Mouse (Mus musculus): ENCODE measurements around the gene Cs. TPM values are rescaled to one million over a fixed set of nuclear protein-coding genes. Genes with fewer than 3 reads are reported as not detected.

Cs gene
- polyA plus RNA-seq, 1 experiment from 2014 or later: 102 TPM

- H3K9ac ChIP-seq (ENCODE audit: low read depth, low read length): peak within 1 kb of the TSS; percentile 82
- WGBS (ENCODE audit: insufficient replicate concordance): under 1% methylated on average over 67 of the region's 87 CpGs
- peaks cover under 1% of the 10 kb centered on the region for H3K36me3 ChIP-seq (ENCODE audit: control insufficient read depth, insufficient read depth)
- peak within 1 kb of the TSS; percentile 87 for H3K4me3 ChIP-seq (ENCODE audit: low read depth, low read length)
- ATAC-seq (ENCODE audit: low read depth): peak; percentile 87
- peak within 1 kb of the TSS; percentile 97 for H3K4me2 ChIP-seq (ENCODE audit: low read depth, low read length)
- H3K4me1 ChIP-seq (ENCODE audit: control insufficient read depth, low read depth, low read length): peaks cover 23% of the 10 kb centered on the region
- no peaks in the 10 kb centered on the region for H3K27me3 ChIP-seq (ENCODE audit: control insufficient read depth, insufficient read depth, low read depth, low read length)
- peak within 1 kb of the TSS; percentile 90 for H3K27ac ChIP-seq (ENCODE audit: low read length)
- no peaks in the 10 kb centered on the region for H3K9me3 ChIP-seq (replicated peaks; ENCODE audit: control insufficient read depth, low read length)
Observed at GRCm38 (mm10) chr10:128368402-128369217, 31.1 kb downstream of the Cs start, which contains the start of gene Coq10a. Coq10a (minus strand) TSS chr10:128368997.

GRCm38 (mm10) chr10:128369218-128369543, 31.6 kb downstream of the Cs start:
- peak overlapping the region; percentile 97 for H3K4me2 ChIP-seq (ENCODE audit: low read depth, low read length)
- peak overlapping the region; percentile 87 for H3K4me3 ChIP-seq (ENCODE audit: low read depth, low read length)
- H3K9ac ChIP-seq (ENCODE audit: low read depth, low read length): peak overlapping the region; percentile 82
- H3K27me3 ChIP-seq (ENCODE audit: control insufficient read depth, insufficient read depth, low read depth, low read length): no peaks in the 10 kb centered on the region
- H3K4me1 ChIP-seq (ENCODE audit: control insufficient read depth, low read depth, low read length): peaks cover 23% of the 10 kb centered on the region
- H3K36me3 ChIP-seq (ENCODE audit: control insufficient read depth, insufficient read depth): no peaks in the 10 kb centered on the region
- no peak for ATAC-seq (ENCODE audit: low read depth)
- 2% methylated on average over 9 of the region's 9 CpGs for WGBS (ENCODE audit: insufficient replicate concordance)
- H3K9me3 ChIP-seq (replicated peaks; ENCODE audit: control insufficient read depth, low read length): no peaks in the 10 kb centered on the region
- H3K27ac ChIP-seq (ENCODE audit: low read length): peak overlapping the region; percentile 90

DNA sequence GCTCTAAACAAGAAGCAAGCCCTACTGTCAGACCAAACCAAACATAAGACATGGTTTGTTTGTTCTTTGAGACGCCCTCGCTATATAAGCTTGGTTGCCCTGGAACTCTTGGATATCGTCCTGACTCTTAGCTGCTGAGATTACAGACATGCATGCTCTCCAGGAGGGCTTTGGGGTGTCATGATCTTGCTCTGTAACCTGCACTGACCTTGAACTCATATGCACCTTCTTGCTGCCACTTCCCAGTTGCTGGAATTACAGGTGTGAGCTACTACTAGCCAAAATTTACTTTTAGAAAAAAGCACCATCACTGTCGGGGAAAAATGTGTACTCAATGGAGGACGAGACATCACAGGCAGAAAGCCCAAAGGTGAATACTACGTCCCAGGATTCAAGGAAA, 32.1 kb downstream of the Cs start:
- Histone ChIP-seq H3K9me3 (replicated peaks; ENCODE audit: control insufficient read depth, low read length) (no peaks in the 10 kb centered on the region), H3K27ac (ENCODE audit: low read length) (peak overlapping the region; percentile 90), H3K4me1 (ENCODE audit: control insufficient read depth, low read depth, low read length) (peaks cover 23% of the 10 kb centered on the region), H3K27me3 (ENCODE audit: control insufficient read depth, insufficient read depth, low read depth, low read length) (no peaks in the 10 kb centered on the region), H3K36me3 (ENCODE audit: control insufficient read depth, insufficient read depth) (no peaks in the 10 kb centered on the region), H3K9ac (ENCODE audit: low read depth, low read length) (no peak overlapping the region; the same call in 1 of the 2 replicates), H3K4me3 (ENCODE audit: low read depth, low read length) (peak overlapping the region; percentile 87), H3K4me2 (ENCODE audit: low read depth, low read length) (peak overlapping the region; percentile 97)
- WGBS (ENCODE audit: insufficient replicate concordance): 66% methylated on average over 6 of the region's 6 CpGs
- no peak for ATAC-seq (ENCODE audit: low read depth)

DNA sequence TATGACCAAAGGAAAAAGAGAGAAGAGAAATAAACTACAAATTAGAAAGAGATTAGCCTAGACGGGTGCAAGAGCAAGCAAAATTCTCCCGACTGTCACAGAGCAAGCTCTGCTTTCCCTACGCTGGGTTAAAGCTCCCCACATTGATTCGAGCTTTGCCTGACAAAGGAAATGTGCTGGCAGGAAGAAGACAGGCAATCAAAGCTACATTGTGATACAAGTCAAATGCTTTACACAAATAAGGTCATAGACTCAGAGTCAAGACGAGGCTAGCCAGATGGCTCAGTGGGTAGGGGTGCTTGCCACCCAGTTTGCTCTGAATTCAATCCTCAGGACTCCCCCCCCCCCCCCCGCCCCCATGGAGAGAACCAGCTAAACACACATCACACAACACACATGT, 32.5 kb downstream of the Cs start:
- H3K4me1 ChIP-seq (ENCODE audit: control insufficient read depth, low read depth, low read length): peaks cover 23% of the 10 kb centered on the region
- H3K4me3 ChIP-seq (ENCODE audit: low read depth, low read length): no peak overlapping the region
- no peak overlapping the region for H3K4me2 ChIP-seq (ENCODE audit: low read depth, low read length)
- no peaks in the 10 kb centered on the region for H3K36me3 ChIP-seq (ENCODE audit: control insufficient read depth, insufficient read depth)
- H3K9ac ChIP-seq (ENCODE audit: low read depth, low read length): no peak overlapping the region
- ATAC-seq (ENCODE audit: low read depth): no peak
- 66% methylated on average over 5 of the region's 6 CpGs for WGBS (ENCODE audit: insufficient replicate concordance)
- H3K9me3 ChIP-seq (replicated peaks; ENCODE audit: control insufficient read depth, low read length): no peaks in the 10 kb centered on the region
- H3K27ac ChIP-seq (ENCODE audit: low read length): no peak overlapping the region
- H3K27me3 ChIP-seq (ENCODE audit: control insufficient read depth, insufficient read depth, low read depth, low read length): no peaks in the 10 kb centered on the region

GRCm38 (mm10) chr10:128370601-128371000, 33.1 kb downstream of the Cs start:
- Histone ChIP-seq H3K36me3 (ENCODE audit: control insufficient read depth, insufficient read depth) (no peaks in the 10 kb centered on the region), H3K27ac (ENCODE audit: low read length) (no peak overlapping the region), H3K4me2 (ENCODE audit: low read depth, low read length) (no peak overlapping the region), H3K4me1 (ENCODE audit: control insufficient read depth, low read depth, low read length) (peaks cover 23% of the 10 kb centered on the region), H3K9ac (ENCODE audit: low read depth, low read length) (no peak overlapping the region), H3K4me3 (ENCODE audit: low read depth, low read length) (no peak overlapping the region), H3K9me3 (replicated peaks; ENCODE audit: control insufficient read depth, low read length) (no peaks in the 10 kb centered on the region), H3K27me3 (ENCODE audit: control insufficient read depth, insufficient read depth, low read depth, low read length) (no peaks in the 10 kb centered on the region)
- ATAC-seq (ENCODE audit: low read depth): no peak
- 49% methylated on average over 4 of the region's 4 CpGs for WGBS (ENCODE audit: insufficient replicate concordance)

GRCm38 (mm10) chr10:128372142-128372541, 34.6 kb downstream of the Cs start:
- Histone ChIP-seq H3K27me3 (ENCODE audit: control insufficient read depth, insufficient read depth, low read depth, low read length) (no peaks in the 10 kb centered on the region), H3K4me2 (ENCODE audit: low read depth, low read length) (no peak overlapping the region), H3K36me3 (ENCODE audit: control insufficient read depth, insufficient read depth) (no peaks in the 10 kb centered on the region), H3K27ac (ENCODE audit: low read length) (no peak overlapping the region), H3K9ac (ENCODE audit: low read depth, low read length) (no peak overlapping the region), H3K4me1 (ENCODE audit: control insufficient read depth, low read depth, low read length) (peaks cover 32% of the 10 kb centered on the region), H3K9me3 (replicated peaks; ENCODE audit: control insufficient read depth, low read length) (no peaks in the 10 kb centered on the region), H3K4me3 (ENCODE audit: low read depth, low read length) (no peak overlapping the region)
- 76% methylated on average over 5 of the region's 5 CpGs for WGBS (ENCODE audit: insufficient replicate concordance)
- no peak for ATAC-seq (ENCODE audit: low read depth)

- H3K9me3 ChIP-seq (replicated peaks; ENCODE audit: control insufficient read depth, low read length): no peaks in the 10 kb centered on the region
- no peaks in the 10 kb centered on the region for H3K36me3 ChIP-seq (ENCODE audit: control insufficient read depth, insufficient read depth)
- 47% methylated on average over 6 of the region's 6 CpGs for WGBS (ENCODE audit: insufficient replicate concordance)
- no peak overlapping the region for H3K4me2 ChIP-seq (ENCODE audit: low read depth, low read length)
- no peaks in the 10 kb centered on the region for H3K27me3 ChIP-seq (ENCODE audit: control insufficient read depth, insufficient read depth, low read depth, low read length)
- peak overlapping the region; percentile 42; the same call in 1 of the 2 replicates for H3K27ac ChIP-seq (ENCODE audit: low read length)
- no peak overlapping the region for H3K9ac ChIP-seq (ENCODE audit: low read depth, low read length)
- H3K4me1 ChIP-seq (ENCODE audit: control insufficient read depth, low read depth, low read length): peaks cover 34% of the 10 kb centered on the region
- ATAC-seq (ENCODE audit: low read depth): no peak
- H3K4me3 ChIP-seq (ENCODE audit: low read depth, low read length): no peak overlapping the region
Observed at GRCm38 (mm10) chr10:128372989-128373748, 35.6 kb downstream of the Cs start.

GRCm38 (mm10) chr10:128374393-128374792, 36.9 kb downstream of the Cs start:
- Histone ChIP-seq H3K9me3 (replicated peaks; ENCODE audit: control insufficient read depth, low read length) (no peaks in the 10 kb centered on the region), H3K4me2 (ENCODE audit: low read depth, low read length) (no peak overlapping the region), H3K27me3 (ENCODE audit: control insufficient read depth, insufficient read depth, low read depth, low read length) (no peaks in the 10 kb centered on the region), H3K9ac (ENCODE audit: low read depth, low read length) (no peak overlapping the region), H3K4me1 (ENCODE audit: control insufficient read depth, low read depth, low read length) (peaks cover 37% of the 10 kb centered on the region), H3K36me3 (ENCODE audit: control insufficient read depth, insufficient read depth) (no peaks in the 10 kb centered on the region), H3K27ac (ENCODE audit: low read length) (no peak overlapping the region), H3K4me3 (ENCODE audit: low read depth, low read length) (no peak overlapping the region)
- no peak for ATAC-seq (ENCODE audit: low read depth)
- WGBS (ENCODE audit: insufficient replicate concordance): 79% methylated on average over 6 of the region's 6 CpGs

- peak overlapping the region; percentile 85 for H3K4me3 ChIP-seq (ENCODE audit: low read depth, low read length)
- peak overlapping the region; percentile 77 for H3K27ac ChIP-seq (ENCODE audit: low read length)
- H3K9me3 ChIP-seq (replicated peaks; ENCODE audit: control insufficient read depth, low read length): no peaks in the 10 kb centered on the region
- H3K27me3 ChIP-seq (ENCODE audit: control insufficient read depth, insufficient read depth, low read depth, low read length): no peaks in the 10 kb centered on the region
- H3K4me1 ChIP-seq (ENCODE audit: control insufficient read depth, low read depth, low read length): peaks cover 39% of the 10 kb centered on the region
- ATAC-seq (ENCODE audit: low read depth): no peak
- H3K4me2 ChIP-seq (ENCODE audit: low read depth, low read length): peak overlapping the region; percentile 95
- no peaks in the 10 kb centered on the region for H3K36me3 ChIP-seq (ENCODE audit: control insufficient read depth, insufficient read depth)
- H3K9ac ChIP-seq (ENCODE audit: low read depth, low read length): peak overlapping the region; percentile 91
- 52% methylated on average over 4 of the region's 4 CpGs for WGBS (ENCODE audit: insufficient replicate concordance)
Observed at GRCm38 (mm10) chr10:128376099-128376454, 38.5 kb downstream of the Cs start.

All from liver, embryonic 16.5 days (tissue).